Mouse (Mus musculus): ENCODE measurements around the gene Cacnb4. TPM values are rescaled to one million over a fixed set of nuclear protein-coding genes. Genes with fewer than 3 reads are reported as not detected.
A peak's percentile ranks its signal among the peaks of the same experiment; 100 is the strongest.

Gene Cacnb4
- total and polyA plus RNA-seq, 2 experiments from 2014 or later = 13.3 to 13.7 TPM

GRCm38 (mm10) chr2:52602228-52602627, 74.4 kb downstream of the Cacnb4 start:
- Histone ChIP-seq H3K27me3 (ENCODE audit: insufficient read depth, low read length) (no peaks in the 10 kb centered on the region), H3K4me3 (ENCODE audit: low read depth, low read length) (no peak overlapping the region), H3K4me2 (ENCODE audit: low read depth) (no peak overlapping the region), H3K9me3 (ENCODE audit: low read length) (no peaks in the 10 kb centered on the region), H3K27ac (ENCODE audit: low read depth, low read length) (no peak overlapping the region), H3K36me3 (ENCODE audit: insufficient read depth) (no peaks in the 10 kb centered on the region), H3K4me1 (ENCODE audit: insufficient read depth) (no peaks in the 10 kb centered on the region), H3K9ac (no peak overlapping the region)
- ATAC-seq = no peak
- 84% methylated on average over 2 of the region's 2 CpGs for WGBS
- DNase-seq = no peak
- TF ChIP-seq CTCF (IDR thresholded peaks at IDR 0.05; ENCODE audit: low read depth) = no peak

GRCm38 (mm10) chr2:52597511-52597910, 79.1 kb downstream of the Cacnb4 start:
- ATAC-seq = no peak
- Histone ChIP-seq H3K4me3 (ENCODE audit: low read depth, low read length) (no peak overlapping the region), H3K9ac (no peak overlapping the region), H3K9me3 (ENCODE audit: low read length) (no peaks in the 10 kb centered on the region), H3K36me3 (ENCODE audit: insufficient read depth) (no peaks in the 10 kb centered on the region), H3K4me1 (ENCODE audit: insufficient read depth) (no peaks in the 10 kb centered on the region), H3K4me2 (ENCODE audit: low read depth) (no peak overlapping the region), H3K27me3 (ENCODE audit: insufficient read depth, low read length) (no peaks in the 10 kb centered on the region), H3K27ac (ENCODE audit: low read depth, low read length) (no peak overlapping the region)
- DNase-seq = no peak
- no peak for TF ChIP-seq CTCF (IDR thresholded peaks at IDR 0.05; ENCODE audit: low read depth)

- H3K27ac ChIP-seq (ENCODE audit: low read depth, low read length) = no peak overlapping the region
- no peaks in the 10 kb centered on the region for H3K27me3 ChIP-seq (ENCODE audit: insufficient read depth, low read length)
- 91% methylated on average over 8 of the region's 8 CpGs for WGBS
- no peak overlapping the region for H3K4me3 ChIP-seq (ENCODE audit: low read depth, low read length)
- H3K9me3 ChIP-seq (ENCODE audit: low read length) = no peaks in the 10 kb centered on the region
- DNase-seq (no peak), ATAC-seq (no peak)
- H3K4me2 ChIP-seq (ENCODE audit: low read depth) = no peak overlapping the region
- TF ChIP-seq CTCF (IDR thresholded peaks at IDR 0.05; ENCODE audit: low read depth) = no peak
- H3K9ac ChIP-seq = no peak overlapping the region
- H3K36me3 ChIP-seq (ENCODE audit: insufficient read depth) = no peaks in the 10 kb centered on the region
- H3K4me1 ChIP-seq (ENCODE audit: insufficient read depth) = peaks cover 7% of the 10 kb centered on the region; the same call in 1 of the 2 replicates
Measured at GRCm38 (mm10) chr2:52593814-52594213, 82.8 kb downstream of the Cacnb4 start.

- Histone ChIP-seq H3K4me3 (ENCODE audit: low read depth, low read length) (no peak overlapping the region), H3K36me3 (ENCODE audit: insufficient read depth) (no peaks in the 10 kb centered on the region), H3K4me1 (ENCODE audit: insufficient read depth) (peaks cover 7% of the 10 kb centered on the region; the same call in 1 of the 2 replicates), H3K9me3 (ENCODE audit: low read length) (no peaks in the 10 kb centered on the region), H3K4me2 (ENCODE audit: low read depth) (no peak overlapping the region), H3K9ac (no peak overlapping the region), H3K27me3 (ENCODE audit: insufficient read depth, low read length) (no peaks in the 10 kb centered on the region), H3K27ac (ENCODE audit: low read depth, low read length) (no peak overlapping the region)
- no peak for ATAC-seq
- TF ChIP-seq CTCF (IDR thresholded peaks at IDR 0.05; ENCODE audit: low read depth) = no peak
- no peak for DNase-seq
- WGBS = 70% methylated on average over 5 of the region's 5 CpGs
Measured at GRCm38 (mm10) chr2:52593260-52593659, 83.4 kb downstream of the Cacnb4 start.

GRCm38 (mm10) chr2:52590970-52591347, 85.7 kb downstream of the Cacnb4 start:
- peak; percentile 91 for DNase-seq
- peak overlapping the region; percentile 57; the same call in 1 of the 2 replicates for H3K27ac ChIP-seq (ENCODE audit: low read depth, low read length)
- no peak overlapping the region for H3K9ac ChIP-seq
- TF ChIP-seq CTCF (IDR thresholded peaks at IDR 0.05; ENCODE audit: low read depth) = peak; percentile 87
- H3K36me3 ChIP-seq (ENCODE audit: insufficient read depth) = no peaks in the 10 kb centered on the region
- ATAC-seq = peak; percentile 88
- H3K4me3 ChIP-seq (ENCODE audit: low read depth, low read length) = no peak overlapping the region
- no peaks in the 10 kb centered on the region for H3K27me3 ChIP-seq (ENCODE audit: insufficient read depth, low read length)
- peaks cover 7% of the 10 kb centered on the region; the same call in 1 of the 2 replicates for H3K4me1 ChIP-seq (ENCODE audit: insufficient read depth)
- H3K4me2 ChIP-seq (ENCODE audit: low read depth) = peak overlapping the region; percentile 16; the same call in 1 of the 2 replicates
- 5% methylated on average over 5 of the region's 5 CpGs for WGBS
- H3K9me3 ChIP-seq (ENCODE audit: low read length) = no peaks in the 10 kb centered on the region

GRCm38 (mm10) chr2:52590340-52590969, 86.2 kb downstream of the Cacnb4 start:
- no peak overlapping the region for H3K9ac ChIP-seq
- no peaks in the 10 kb centered on the region for H3K36me3 ChIP-seq (ENCODE audit: insufficient read depth)
- H3K27me3 ChIP-seq (ENCODE audit: insufficient read depth, low read length) = no peaks in the 10 kb centered on the region
- peaks cover 7% of the 10 kb centered on the region; the same call in 1 of the 2 replicates for H3K4me1 ChIP-seq (ENCODE audit: insufficient read depth)
- peak; percentile 27 for DNase-seq
- H3K27ac ChIP-seq (ENCODE audit: low read depth, low read length) = peak overlapping the region; percentile 57
- peak overlapping the region; percentile 16; the same call in 1 of the 2 replicates for H3K4me2 ChIP-seq (ENCODE audit: low read depth)
- H3K4me3 ChIP-seq (ENCODE audit: low read depth, low read length) = no peak overlapping the region
- H3K9me3 ChIP-seq (ENCODE audit: low read length) = no peaks in the 10 kb centered on the region
- WGBS = 46% methylated on average over 7 of the region's 7 CpGs
- ATAC-seq = peak; percentile 27
- no peak for TF ChIP-seq CTCF (IDR thresholded peaks at IDR 0.05; ENCODE audit: low read depth)

- no peak for ATAC-seq
- Histone ChIP-seq H3K4me3 (ENCODE audit: low read depth, low read length) (no peak overlapping the region), H3K9me3 (ENCODE audit: low read length) (no peaks in the 10 kb centered on the region), H3K27ac (ENCODE audit: low read depth, low read length) (no peak overlapping the region), H3K4me1 (ENCODE audit: insufficient read depth) (peaks cover 7% of the 10 kb centered on the region; the same call in 1 of the 2 replicates), H3K36me3 (ENCODE audit: insufficient read depth) (no peaks in the 10 kb centered on the region), H3K27me3 (ENCODE audit: insufficient read depth, low read length) (no peaks in the 10 kb centered on the region), H3K9ac (no peak overlapping the region), H3K4me2 (ENCODE audit: low read depth) (no peak overlapping the region)
- DNase-seq = no peak
- WGBS = 82% methylated on average over 4 of the region's 4 CpGs
- TF ChIP-seq CTCF (IDR thresholded peaks at IDR 0.05; ENCODE audit: low read depth) = peak; percentile 42
Measured at GRCm38 (mm10) chr2:52589514-52589913, 87.1 kb downstream of the Cacnb4 start.

Measured in forebrain, postnatal 0 days (tissue).